Mouse (Mus musculus): ENCODE data around the gene Mylk. TPM values are rescaled to one million over a fixed set of nuclear protein-coding genes. Genes with fewer than 3 reads are reported as not detected.

The Mylk gene
- polyA plus RNA-seq, 1 experiment from 2014 or later: 262 TPM

DNA sequence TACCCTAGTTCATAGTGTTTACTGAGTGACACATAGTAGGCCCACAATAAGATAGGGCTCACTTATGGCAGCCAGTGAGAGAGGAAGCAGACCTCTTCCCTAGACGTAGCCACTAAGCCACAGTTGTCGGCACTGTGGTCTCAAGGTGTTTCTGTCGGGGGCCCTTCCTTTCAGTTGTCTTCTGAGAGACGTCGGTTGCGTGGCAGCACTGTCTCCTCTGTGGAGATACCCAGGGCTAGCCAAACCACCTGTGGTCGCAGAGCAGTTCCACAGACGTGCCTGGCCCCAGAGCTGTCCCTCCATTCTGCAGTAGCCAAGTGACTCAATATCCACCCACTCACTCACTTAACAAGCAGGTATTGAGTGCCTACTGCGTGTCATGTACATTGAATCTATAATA, 205.9 kb downstream of the Mylk start:
- Histone ChIP-seq H3K9ac (replicated peaks; ENCODE audit: low read depth, low read length) (no peak overlapping the region), H3K4me3 (ENCODE audit: low read depth, low read length) (no peak overlapping the region), H3K27me3 (ENCODE audit: control insufficient read depth, insufficient read depth, low read length) (no peaks in the 10 kb centered on the region), H3K4me1 (ENCODE audit: control insufficient read depth, insufficient read depth, low read length) (no peaks in the 10 kb centered on the region), H3K9me3 (ENCODE audit: control insufficient read depth, low read depth, low read length) (no peaks in the 10 kb centered on the region), H3K4me2 (replicated peaks; ENCODE audit: low read depth, low read length) (no peak overlapping the region), H3K27ac (ENCODE audit: low read length) (no peak overlapping the region), H3K36me3 (ENCODE audit: control insufficient read depth, insufficient read depth, low read length) (peaks cover 4% of the 10 kb centered on the region; the same call in 1 of the 2 replicates)
- no peak for ATAC-seq (ENCODE audit: insufficient number of reproducible peaks, insufficient read depth, low FRiP score, low read depth)
- 87% methylated on average over 9 of the region's 9 CpGs for WGBS

GRCm38 (mm10) chr16:34952254-34952653, 207.2 kb downstream of the Mylk start:
- 80% methylated on average over 5 of the region's 5 CpGs for WGBS

DNA sequence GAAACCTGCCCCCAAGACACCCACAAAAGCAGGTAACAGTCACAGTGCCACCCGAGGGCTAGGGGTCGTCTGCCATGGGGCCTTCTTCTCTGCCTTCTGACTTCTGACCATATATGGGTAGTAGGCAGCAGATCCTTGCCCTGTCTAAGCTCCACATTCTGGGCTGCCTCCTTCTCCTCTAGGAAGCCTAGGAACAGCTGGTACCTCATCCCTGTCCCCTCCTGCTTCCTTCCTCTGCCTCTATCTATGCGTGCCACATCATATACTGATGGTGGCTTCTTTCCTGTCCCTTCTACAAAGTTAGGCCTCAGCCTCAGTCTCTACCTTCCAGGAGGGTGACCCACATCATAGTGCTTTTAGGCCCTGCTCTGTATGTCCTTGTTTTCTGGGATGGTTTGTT, 207.8 kb downstream of the Mylk start:
- Histone ChIP-seq H3K9ac (replicated peaks; ENCODE audit: low read depth, low read length) (no peak overlapping the region), H3K4me3 (ENCODE audit: low read depth, low read length) (no peak overlapping the region), H3K9me3 (ENCODE audit: control insufficient read depth, low read depth, low read length) (no peaks in the 10 kb centered on the region), H3K27me3 (ENCODE audit: control insufficient read depth, insufficient read depth, low read length) (no peaks in the 10 kb centered on the region), H3K36me3 (ENCODE audit: control insufficient read depth, insufficient read depth, low read length) (peaks cover 4% of the 10 kb centered on the region; the same call in 1 of the 2 replicates), H3K27ac (ENCODE audit: low read length) (no peak overlapping the region), H3K4me2 (replicated peaks; ENCODE audit: low read depth, low read length) (no peak overlapping the region), H3K4me1 (ENCODE audit: control insufficient read depth, insufficient read depth, low read length) (no peaks in the 10 kb centered on the region; the same call in 1 of the 2 replicates)
- WGBS: 74% methylated on average over 3 of the region's 3 CpGs
- ATAC-seq (ENCODE audit: insufficient number of reproducible peaks, insufficient read depth, low FRiP score, low read depth): no peak

More at GRCm38 (mm10) chr16:34952254-34952653, 207.2 kb downstream of the Mylk start:
- H3K4me2 ChIP-seq (replicated peaks; ENCODE audit: low read depth, low read length): no peak overlapping the region
- H3K9me3 ChIP-seq (ENCODE audit: control insufficient read depth, low read depth, low read length): no peaks in the 10 kb centered on the region
- no peak for ATAC-seq (ENCODE audit: insufficient number of reproducible peaks, insufficient read depth, low FRiP score, low read depth)
- no peak overlapping the region for H3K4me3 ChIP-seq (ENCODE audit: low read depth, low read length)
- H3K27me3 ChIP-seq (ENCODE audit: control insufficient read depth, insufficient read depth, low read length): no peaks in the 10 kb centered on the region
- H3K4me1 ChIP-seq (ENCODE audit: control insufficient read depth, insufficient read depth, low read length): no peaks in the 10 kb centered on the region
- H3K27ac ChIP-seq (ENCODE audit: low read length): no peak overlapping the region
- peaks cover 4% of the 10 kb centered on the region; the same call in 1 of the 2 replicates for H3K36me3 ChIP-seq (ENCODE audit: control insufficient read depth, insufficient read depth, low read length)
- H3K9ac ChIP-seq (replicated peaks; ENCODE audit: low read depth, low read length): no peak overlapping the region

- peaks cover 4% of the 10 kb centered on the region; the same call in 1 of the 2 replicates for H3K36me3 ChIP-seq (ENCODE audit: control insufficient read depth, insufficient read depth, low read length)
- no peaks in the 10 kb centered on the region for H3K9me3 ChIP-seq (ENCODE audit: control insufficient read depth, low read depth, low read length)
- H3K27ac ChIP-seq (ENCODE audit: low read length): no peak overlapping the region
- H3K4me2 ChIP-seq (replicated peaks; ENCODE audit: low read depth, low read length): no peak overlapping the region
- H3K9ac ChIP-seq (replicated peaks; ENCODE audit: low read depth, low read length): no peak overlapping the region
- 89% methylated on average over 10 of the region's 10 CpGs for WGBS
- H3K4me3 ChIP-seq (ENCODE audit: low read depth, low read length): no peak overlapping the region
- ATAC-seq (ENCODE audit: insufficient number of reproducible peaks, insufficient read depth, low FRiP score, low read depth): no peak
- H3K27me3 ChIP-seq (ENCODE audit: control insufficient read depth, insufficient read depth, low read length): no peaks in the 10 kb centered on the region
- H3K4me1 ChIP-seq (ENCODE audit: control insufficient read depth, insufficient read depth, low read length): peaks cover 6% of the 10 kb centered on the region; the same call in 1 of the 2 replicates
These were observed 208.5 kb downstream of the Mylk start for GRCm38 (mm10) chr16:34953501-34953900.

GRCm38 (mm10) chr16:34957487-34958230, 212.6 kb downstream of the Mylk start:
- Histone ChIP-seq H3K27ac (ENCODE audit: low read length) (peak overlapping the region; percentile 82), H3K27me3 (ENCODE audit: control insufficient read depth, insufficient read depth, low read length) (no peaks in the 10 kb centered on the region), H3K4me1 (ENCODE audit: control insufficient read depth, insufficient read depth, low read length) (peaks cover 43% of the 10 kb centered on the region), H3K36me3 (ENCODE audit: control insufficient read depth, insufficient read depth, low read length) (peaks cover 4% of the 10 kb centered on the region; the same call in 1 of the 2 replicates), H3K9ac (replicated peaks; ENCODE audit: low read depth, low read length) (no peak overlapping the region), H3K9me3 (ENCODE audit: control insufficient read depth, low read depth, low read length) (no peaks in the 10 kb centered on the region), H3K4me3 (ENCODE audit: low read depth, low read length) (no peak overlapping the region), H3K4me2 (replicated peaks; ENCODE audit: low read depth, low read length) (no peak overlapping the region)
- ATAC-seq (ENCODE audit: insufficient number of reproducible peaks, insufficient read depth, low FRiP score, low read depth): no peak
- WGBS: 71% methylated on average over 8 of the region's 8 CpGs

DNA sequence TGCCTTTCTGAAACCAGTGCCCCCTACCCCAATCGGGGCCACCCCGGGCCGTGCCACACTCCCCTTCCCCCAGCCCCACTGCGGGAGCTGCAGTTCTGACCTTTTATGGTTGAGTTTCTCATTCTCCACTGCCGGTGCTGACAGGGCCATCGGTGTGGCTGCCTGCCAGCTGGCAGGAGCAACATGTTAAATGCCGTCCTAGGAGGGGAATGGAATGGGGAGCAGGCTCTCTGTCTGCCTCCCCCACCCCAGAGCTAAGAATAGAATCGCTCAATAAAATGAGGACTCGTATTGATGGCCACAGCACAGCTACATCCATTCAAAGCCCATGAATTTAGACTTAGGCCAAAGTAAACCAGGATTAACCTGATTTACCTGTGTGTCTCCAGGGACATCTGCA, 213.7 kb downstream of the Mylk start:
- no peaks in the 10 kb centered on the region for H3K27me3 ChIP-seq (ENCODE audit: control insufficient read depth, insufficient read depth, low read length)
- H3K27ac ChIP-seq (ENCODE audit: low read length): peak overlapping the region; percentile 82
- H3K36me3 ChIP-seq (ENCODE audit: control insufficient read depth, insufficient read depth, low read length): peaks cover 4% of the 10 kb centered on the region
- H3K4me1 ChIP-seq (ENCODE audit: control insufficient read depth, insufficient read depth, low read length): peaks cover 51% of the 10 kb centered on the region
- no peak overlapping the region for H3K9ac ChIP-seq (replicated peaks; ENCODE audit: low read depth, low read length)
- H3K9me3 ChIP-seq (ENCODE audit: control insufficient read depth, low read depth, low read length): no peaks in the 10 kb centered on the region
- H3K4me2 ChIP-seq (replicated peaks; ENCODE audit: low read depth, low read length): no peak overlapping the region
- ATAC-seq (ENCODE audit: insufficient number of reproducible peaks, insufficient read depth, low FRiP score, low read depth): peak; percentile 60; the same call in 1 of the 2 replicates
- WGBS: 11% methylated on average over 9 of the region's 9 CpGs
- H3K4me3 ChIP-seq (ENCODE audit: low read depth, low read length): no peak overlapping the region

GRCm38 (mm10) chr16:34959261-34959660, 214.3 kb downstream of the Mylk start:
- H3K9me3 ChIP-seq (ENCODE audit: control insufficient read depth, low read depth, low read length): no peaks in the 10 kb centered on the region

GRCm38 (mm10) chr16:34960243-34960642, 215.2 kb downstream of the Mylk start:
- H3K4me2 ChIP-seq (replicated peaks; ENCODE audit: low read depth, low read length): no peak overlapping the region
- H3K27me3 ChIP-seq (ENCODE audit: control insufficient read depth, insufficient read depth, low read length): no peaks in the 10 kb centered on the region
- H3K9me3 ChIP-seq (ENCODE audit: control insufficient read depth, low read depth, low read length): no peaks in the 10 kb centered on the region
- WGBS: 81% methylated on average over 5 of the region's 5 CpGs
- H3K4me3 ChIP-seq (ENCODE audit: low read depth, low read length): no peak overlapping the region
- peak overlapping the region; percentile 83 for H3K27ac ChIP-seq (ENCODE audit: low read length)
- peaks cover 7% of the 10 kb centered on the region for H3K36me3 ChIP-seq (ENCODE audit: control insufficient read depth, insufficient read depth, low read length)
- no peak overlapping the region for H3K9ac ChIP-seq (replicated peaks; ENCODE audit: low read depth, low read length)
- ATAC-seq (ENCODE audit: insufficient number of reproducible peaks, insufficient read depth, low FRiP score, low read depth): no peak
- peaks cover 51% of the 10 kb centered on the region for H3K4me1 ChIP-seq (ENCODE audit: control insufficient read depth, insufficient read depth, low read length)

More at GRCm38 (mm10) chr16:34959261-34959660, 214.3 kb downstream of the Mylk start:
- no peak overlapping the region for H3K4me3 ChIP-seq (ENCODE audit: low read depth, low read length)
- 73% methylated on average over 5 of the region's 5 CpGs for WGBS
- peaks cover 51% of the 10 kb centered on the region for H3K4me1 ChIP-seq (ENCODE audit: control insufficient read depth, insufficient read depth, low read length)
- ATAC-seq (ENCODE audit: insufficient number of reproducible peaks, insufficient read depth, low FRiP score, low read depth): no peak
- no peak overlapping the region for H3K4me2 ChIP-seq (replicated peaks; ENCODE audit: low read depth, low read length)
- no peak overlapping the region for H3K9ac ChIP-seq (replicated peaks; ENCODE audit: low read depth, low read length)
- H3K27ac ChIP-seq (ENCODE audit: low read length): peak overlapping the region; percentile 82; the same call in 1 of the 2 replicates
- peaks cover 4% of the 10 kb centered on the region for H3K36me3 ChIP-seq (ENCODE audit: control insufficient read depth, insufficient read depth, low read length)
- H3K27me3 ChIP-seq (ENCODE audit: control insufficient read depth, insufficient read depth, low read length): no peaks in the 10 kb centered on the region
